ENCODE assay signal across 7 mouse cellular contexts in genomic region chr7:44246055-44246983, GRCm38 (mm10). TPM values are rescaled to one million over a fixed set of nuclear protein-coding genes. Genes with fewer than 3 reads are reported as not detected.
DNase-seq lines count a peak whose midpoint lies in the region; ATAC-seq lines count a peak whose summit lies in the region.

1700028J19Rik (minus strand) TSS chr7:44246695.
2410002F23Rik (plus strand) TSS chr7:44246722.

- H3K9me3 ChIP-seq in embryonic facial prominence, embryonic 12.5 days: no peaks in the 10 kb centered on the region
- H3K9me3 ChIP-seq in limb, embryonic 11.5 days (ENCODE audit: control insufficient read depth, low read length): no peaks in the 10 kb centered on the region
- H3K9me3 ChIP-seq in midbrain, embryonic 14.5 days (ENCODE audit: control insufficient read depth, low read length): no peaks in the 10 kb centered on the region

- H3K4me1 ChIP-seq in embryonic facial prominence, embryonic 12.5 days: peaks cover 21% of the 10 kb centered on the region
- peaks cover 5% of the 10 kb centered on the region; the same call in 1 of the 2 replicates for H3K4me1 ChIP-seq in limb, embryonic 11.5 days (ENCODE audit: control insufficient read depth, insufficient read depth, low read length)
- peaks cover 13% of the 10 kb centered on the region for H3K4me1 ChIP-seq in midbrain, embryonic 14.5 days (ENCODE audit: control insufficient read depth, insufficient read depth, low read length)

- peak within 1 kb of the TSS; percentile 85 for H3K4me3 ChIP-seq in embryonic facial prominence, embryonic 12.5 days
- peak within 1 kb of the TSS; percentile 88 for H3K4me3 ChIP-seq in limb, embryonic 11.5 days (ENCODE audit: low read depth, low read length)
- H3K4me3 ChIP-seq in midbrain, embryonic 14.5 days (replicated peaks; ENCODE audit: low read depth, low read length): peak within 1 kb of the TSS; percentile 91

- ATAC-seq in embryonic facial prominence, embryonic 12.5 days (ENCODE audit: insufficient number of reproducible peaks, insufficient read depth, low FRiP score, low TSS enrichment): peak; percentile 74
- ATAC-seq in limb, embryonic 11.5 days (ENCODE audit: insufficient number of reproducible peaks, low FRiP score, low TSS enrichment, low read depth): peak; percentile 86
- peak; percentile 90 for ATAC-seq in midbrain, embryonic 14.5 days (ENCODE audit: low FRiP score, low TSS enrichment)

- WGBS in embryonic facial prominence, embryonic 12.5 days: under 1% methylated on average over 62 of the region's 62 CpGs
- WGBS in limb, embryonic 11.5 days: under 1% methylated on average over 62 of the region's 62 CpGs
- under 1% methylated on average over 62 of the region's 62 CpGs for WGBS in midbrain, embryonic 14.5 days

- H3K4me2 ChIP-seq in embryonic facial prominence, embryonic 12.5 days (replicated peaks): peak within 1 kb of the TSS; percentile 76
- peak within 1 kb of the TSS; percentile 71 for H3K4me2 ChIP-seq in limb, embryonic 11.5 days (ENCODE audit: low read depth, severe bottlenecking)
- H3K4me2 ChIP-seq in midbrain, embryonic 14.5 days (ENCODE audit: low read length): peak within 1 kb of the TSS; percentile 79

- H3K9ac ChIP-seq in embryonic facial prominence, embryonic 12.5 days: peak within 1 kb of the TSS; percentile 83
- peak within 1 kb of the TSS; percentile 96 for H3K9ac ChIP-seq in limb, embryonic 11.5 days (ENCODE audit: low read length)
- peak within 1 kb of the TSS; percentile 94 for H3K9ac ChIP-seq in midbrain, embryonic 14.5 days (replicated peaks; ENCODE audit: low read length)

- peak within 1 kb of the TSS; percentile 95 for H3K27ac ChIP-seq in embryonic facial prominence, embryonic 12.5 days
- H3K27ac ChIP-seq in limb, embryonic 11.5 days (replicated peaks; ENCODE audit: low read depth, low read length): peak within 1 kb of the TSS; percentile 89
- peak within 1 kb of the TSS; percentile 95 for H3K27ac ChIP-seq in midbrain, embryonic 14.5 days (replicated peaks; ENCODE audit: low read depth, low read length)

- peaks cover 32% of the 10 kb centered on the region for H3K36me3 ChIP-seq in embryonic facial prominence, embryonic 12.5 days
- peaks cover 14% of the 10 kb centered on the region; the same call in 1 of the 2 replicates for H3K36me3 ChIP-seq in limb, embryonic 11.5 days (ENCODE audit: control insufficient read depth, insufficient read depth, low read length)
- H3K36me3 ChIP-seq in midbrain, embryonic 14.5 days (ENCODE audit: control insufficient read depth, insufficient read depth, low read length): peaks cover 28% of the 10 kb centered on the region

- H3K27me3 ChIP-seq in embryonic facial prominence, embryonic 12.5 days: no peaks in the 10 kb centered on the region
- H3K27me3 ChIP-seq in limb, embryonic 11.5 days (ENCODE audit: control insufficient read depth, insufficient read depth, low read length): no peaks in the 10 kb centered on the region
- no peaks in the 10 kb centered on the region for H3K27me3 ChIP-seq in midbrain, embryonic 14.5 days (ENCODE audit: control insufficient read depth, insufficient read depth, low read length)

- peak; percentile 90 for DNase-seq in adrenal gland, postnatal 25 days
- DNase-seq in heart, adult 11 months: peak; percentile 99
- peak; percentile 95 for DNase-seq in kidney, adult 18-20 months
- DNase-seq in limb, embryonic 11.5 days (ENCODE audit: low spot score): peak; percentile 94
- DNase-seq in midbrain, embryonic 14.5 days: peak; percentile 97
- DNase-seq in spleen, adult 18-20 months: peak; percentile 84 to 95

RNA-seq across cellular contexts. Expression of gene 1700028J19Rik, which starts in this region (rescaled TPM):
- total RNA-seq in adrenal gland, postnatal 25 days (2021): 0.70 and 1.6 TPM in 2 replicates
- 0.58 and 0.84 TPM in 2 replicates for polyA plus RNA-seq in embryonic facial prominence, embryonic 12.5 days (2016; fragmentation: Nextera tagmentation; extraction: Ambion mirVana)
- 0.88 and 1.1 TPM in 2 replicates for polyA plus RNA-seq in limb, embryonic 11.5 days (2014; fragmentation: Nextera tagmentation; extraction: Ambion mirVana)
- 1.3 and 1.8 TPM in 2 replicates for polyA plus RNA-seq in midbrain, embryonic 14.5 days (2014; fragmentation: Nextera tagmentation; extraction: Ambion mirVana)

RNA-seq across cellular contexts. Expression of gene 2410002F23Rik, which starts in this region (rescaled TPM):
- 71.3 and 125 TPM in 2 replicates for total RNA-seq in adrenal gland, postnatal 25 days (2021)
- polyA plus RNA-seq in embryonic facial prominence, embryonic 12.5 days (2016; fragmentation: Nextera tagmentation; extraction: Ambion mirVana): 208 and 212 TPM in 2 replicates
- 135 and 146 TPM in 2 replicates for polyA plus RNA-seq in limb, embryonic 11.5 days (2014; fragmentation: Nextera tagmentation; extraction: Ambion mirVana)
- 199 and 211 TPM in 2 replicates for polyA plus RNA-seq in midbrain, embryonic 14.5 days (2014; fragmentation: Nextera tagmentation; extraction: Ambion mirVana)

Comparison
In these comparisons a context has a peak if more than half of its experiments do, and no peak if none do; other contexts are left out.
1. Peak in every context shown above with its lines: DNase-seq, ATAC-seq, H3K4me3 ChIP-seq and H3K27ac ChIP-seq.